ENCODE assay signal across 16 mouse cellular contexts in genomic region chr13:30224114-30224513, GRCm38 (mm10).
"Had no signal": no experiment of that assay in that cellular context is flagged by ENCODE, and none has a peak within 500 bp of the region (broad histone marks: within the 10 kb centered on the region; RNA-seq: fewer than 3 reads in every experiment).

No protein-coding gene starts in this region.

- H3K4me1 ChIP-seq: midbrain, embryonic 15.5 days; neural tube, embryonic 12.5 days had no signal

- H3K27ac ChIP-seq: midbrain, embryonic 10.5 days; midbrain, embryonic 12.5 days; midbrain, embryonic 15.5 days; neural tube, embryonic 12.5 days had no signal

- H3K4me2 ChIP-seq: lung, embryonic 14.5 days; midbrain, embryonic 12.5 days; midbrain, embryonic 15.5 days; neural tube, embryonic 12.5 days had no signal

- ATAC-seq: midbrain, embryonic 15.5 days had no signal

- H3K4me3 ChIP-seq: midbrain, embryonic 10.5 days; midbrain, embryonic 12.5 days; midbrain, embryonic 15.5 days; neural tube, embryonic 12.5 days had no signal

- DNase-seq: lung, adult 18-20 months; lung, embryonic 14.5 days; lung, postnatal 10 days; lung, postnatal 4 days; retina, postnatal 1 day; right cerebral cortex, adult 18-20 months; right cerebral cortex, postnatal 25 days; right cerebral cortex, postnatal 4 days; spleen, adult 18-20 months; thymus, adult 18-20 months; thymus, postnatal 14 days; thymus, postnatal 36 days had no signal

- H3K9me3 ChIP-seq: midbrain, embryonic 10.5 days; midbrain, embryonic 12.5 days; midbrain, embryonic 15.5 days; neural tube, embryonic 12.5 days had no signal

- H3K9ac ChIP-seq: lung, embryonic 14.5 days; midbrain, embryonic 12.5 days; midbrain, embryonic 15.5 days; neural tube, embryonic 12.5 days had no signal

- H3K27me3 ChIP-seq: midbrain, embryonic 12.5 days; midbrain, embryonic 15.5 days; neural tube, embryonic 12.5 days had no signal

- H3K36me3 ChIP-seq: midbrain, embryonic 10.5 days; midbrain, embryonic 12.5 days; midbrain, embryonic 15.5 days; neural tube, embryonic 12.5 days had no signal
